Mouse (Mus musculus) liver, adult 2 months (tissue): ENCODE data around the gene Ric3.

ENCODE experiments used
- CTCF ChIP-seq: fragments of 200-500 bp; IDR thresholded peaks from 2 replicates; pipeline ENCODE4 v1.5.1; 2011; ENCODE audit warnings: low read depth, low read length, control low read depth
- POLR2A ChIP-seq: fragments of 200-500 bp; IDR thresholded peaks from 2 replicates; pipeline ENCODE4 v1.6.1; 2011; ENCODE audit warnings: low read length, control low read depth; ENCODE audit not compliant: insufficient read depth; ENCODE audit errors: extremely low read depth

DNA sequence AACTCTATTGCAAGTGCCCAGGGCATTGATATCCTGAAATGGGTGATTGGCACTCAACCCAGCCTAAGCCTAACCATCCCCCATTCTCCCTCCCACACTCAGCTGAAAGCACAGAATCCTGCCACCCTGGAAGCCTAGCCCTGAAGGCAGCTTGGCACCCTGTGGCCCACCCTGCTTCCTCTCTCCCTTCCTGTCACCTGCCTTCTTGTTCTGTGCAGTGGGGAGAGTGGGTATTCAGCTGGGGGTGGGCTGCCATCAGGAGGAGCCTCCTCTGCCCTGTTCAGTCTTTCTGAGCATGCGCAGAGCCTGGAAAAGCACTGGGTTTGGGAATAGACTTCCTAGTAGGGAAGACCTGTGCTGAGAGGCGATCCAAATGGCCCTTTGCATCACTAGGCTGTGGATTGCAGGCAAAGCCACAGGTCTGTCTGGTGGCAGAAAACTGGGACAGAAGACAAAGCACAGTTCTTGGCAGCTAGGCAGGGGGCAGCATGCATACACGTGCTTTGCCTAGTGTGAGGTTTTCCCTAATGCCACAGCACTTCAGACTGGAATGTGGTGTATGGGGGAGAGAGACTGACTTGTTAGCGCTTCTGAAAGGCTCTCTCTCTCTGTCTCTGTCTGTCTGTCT is 70.0 kb downstream of the Ric3 start:
- TF ChIP-seq CTCF = no peak
- TF ChIP-seq POLR2A = no peak
